Mouse (Mus musculus) mesoderm, embryonic 11.5 days (tissue): Measurements from ENCODE around the gene Gm10668.
"Not testable (repeated sequence)": the region's sequence is repeated elsewhere in the genome, so short reads cannot be mapped to it uniquely, and the experiment has no call there.

Experiments
- DNase-seq: peaks from one replicate; pipeline ENCODE4 v3.0.0-alpha.2; 2012; ENCODE audit warnings: low read depth, low spot score

Gm10668 gene

GRCm38 (mm10) chr7:20730524-20730923 is at the start of gene Gm10668:
Gm10668 (minus strand) TSS chr7:20730624.
- DNase-seq: not testable (repeated sequence)

- not testable (repeated sequence) for DNase-seq
Measured at GRCm38 (mm10) chr7:20770885-20771284, 40.5 kb upstream of the Gm10668 start, which contains the start of gene Vmn1r112. Vmn1r112 (plus strand) TSS chr7:20771185.

- DNase-seq: not testable (repeated sequence)
Measured at GRCm38 (mm10) chr7:20703116-20703515, 27.3 kb downstream of the Gm10668 start, which contains the start of gene Vmn1r111. Vmn1r111 (minus strand) TSS chr7:20703216.
